Mouse (Mus musculus) kidney, adult 2 months (tissue): ENCODE measurements at regions not wholly inside any gene's neighbourhood (a gene's known extent, or its start where the extent isn't known, plus 50 kb on each side); places are given as distances from the start of the nearest gene placed in this dataset.

Experiments used
- CTCF ChIP-seq: fragments of 200-500 bp; conservative IDR thresholded peaks from 2 replicates; pipeline ENCODE4 v1.5.1; 2011; ENCODE audit warnings: low read depth, mild to moderate bottlenecking, control low read depth, low read length, moderate library complexity, mixed read lengths; ENCODE audit not compliant: insufficient read depth, insufficient read length
- POLR2A ChIP-seq: fragments of 200-500 bp; IDR thresholded peaks from one replicate; pipeline ENCODE4 v1.6.1; 2011; ENCODE audit warnings: low read depth, low read length, control low read depth

GRCm38 (mm10) chr12:107180501-107180900 lies 307.9 kb upstream of the 3110018I06Rik start:
- TF ChIP-seq CTCF (no peak), POLR2A (no peak)
